Mouse (Mus musculus) megakaryocyte-erythroid progenitor cell, adult 5 weeks (primary cell): ENCODE measurements around the gene Xpo1. TPM values are rescaled to one million over a fixed set of nuclear protein-coding genes. Genes with fewer than 3 reads are reported as not detected.

ENCODE experiments used
- polyA plus RNA-seq: library from polyadenylated mRNA; stranded (reverse); fragments of >175 nt; gene quantifications from 2 replicates; pipeline ENCODE4 v1.2.3, GENCODE M21; 2012

The Xpo1 gene
- 14.2 and 17.3 TPM in 2 replicates for polyA plus RNA-seq

DNA sequence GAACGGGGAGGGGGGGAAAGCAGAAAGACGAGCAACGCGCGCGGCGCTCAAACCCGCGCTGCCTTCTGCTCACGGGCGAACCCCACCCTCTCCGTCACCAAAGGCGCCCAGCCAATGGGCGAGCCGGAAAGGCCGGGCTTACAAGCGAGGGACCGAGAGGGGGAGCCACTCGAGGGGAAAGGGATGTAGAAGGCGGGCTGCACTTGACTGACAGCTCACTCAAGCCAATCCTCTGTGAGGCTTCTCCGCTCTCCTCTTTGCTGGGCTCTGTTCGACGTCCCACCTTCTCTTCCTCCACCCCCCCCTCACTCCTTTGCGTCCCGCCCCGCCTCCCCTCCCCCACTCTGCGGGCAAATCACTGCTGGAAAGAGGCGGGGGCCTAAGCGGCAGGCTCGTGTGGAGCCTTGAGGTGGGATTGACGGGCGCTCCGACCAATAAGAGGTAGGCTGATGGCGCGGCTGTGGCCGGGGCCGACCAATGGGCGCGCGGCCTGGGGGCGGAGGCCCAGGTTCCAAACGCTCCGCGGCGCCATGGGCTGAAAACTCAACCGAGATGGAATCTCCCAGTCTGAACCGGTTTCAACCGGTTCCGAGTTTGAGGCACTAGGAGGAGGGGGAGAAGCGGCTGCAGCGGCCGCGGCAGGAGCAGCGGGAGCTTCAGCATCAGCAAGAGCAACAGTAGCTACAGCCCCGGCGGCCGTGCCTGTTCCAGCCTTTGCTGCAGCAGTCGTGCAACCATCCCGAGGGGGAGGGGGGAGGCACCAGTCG is at the start of gene Xpo1:
TSS of gene Xpo1 (plus strand) at position 615 of the 767 bp plus-strand sequence.

DNA sequence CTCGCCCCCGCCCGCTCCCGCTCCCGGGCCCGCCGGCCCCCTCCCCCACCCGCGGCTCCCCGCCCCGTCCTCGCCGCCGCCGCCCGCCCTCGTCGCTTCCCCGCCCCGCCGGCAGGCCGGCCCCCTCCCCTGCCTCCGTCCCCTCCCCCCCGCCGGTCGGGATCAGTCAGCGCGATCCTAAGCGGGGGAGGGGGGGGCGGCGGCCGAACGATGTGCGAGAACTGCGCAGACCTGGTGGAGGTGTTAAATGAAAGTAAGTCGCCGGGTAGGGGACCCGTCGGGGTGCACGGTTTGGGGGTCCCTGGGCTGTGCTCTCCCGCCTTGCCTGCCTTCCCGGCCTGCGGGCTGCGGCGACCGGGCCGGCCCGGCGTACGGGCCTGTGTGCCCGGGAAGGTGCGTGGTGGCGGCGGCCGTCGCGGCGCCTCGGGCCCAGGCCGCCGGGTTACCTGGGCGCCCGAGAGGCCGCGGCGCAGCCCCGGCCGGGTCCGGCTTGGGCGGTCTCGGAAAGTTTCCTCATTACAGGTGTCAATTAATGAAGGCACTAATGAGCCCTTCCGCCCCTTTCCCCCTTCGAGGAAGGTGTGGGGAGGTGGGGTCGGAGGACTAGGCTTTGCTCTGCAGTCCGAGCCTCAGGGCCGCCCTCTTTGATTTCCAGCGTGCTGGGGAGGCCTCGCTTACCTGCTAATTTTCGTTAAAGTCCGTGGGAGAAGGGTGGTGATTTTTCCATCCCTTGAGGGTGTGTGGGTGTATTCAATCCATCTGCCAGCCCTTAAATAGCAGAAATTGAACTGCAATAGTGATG is 51.1 kb downstream of the Xpo1 start, which contains the start of gene Usp34:
TSS of gene Usp34 (plus strand) at position 132 of the 802 bp plus-strand sequence.

Other genes starting within 250 kb of the Xpo1 start
- gene Fam161a, start 248.5 kb upstream of the Xpo1 start, polyA plus RNA-seq, result 0.19 and 0.67 TPM in 2 replicates
- 1.8 and 2.4 TPM in 2 replicates for gene Usp34, start 50.9 kb downstream of the Xpo1 start, polyA plus RNA-seq
- gene Ahsa2, start 242.0 kb downstream of the Xpo1 start, polyA plus RNA-seq, result 30.7 and 33.0 TPM in 2 replicates